Mouse (Mus musculus) hindbrain, embryonic 13.5 days (tissue): ENCODE data around the gene Diras2. TPM values are rescaled to one million over a fixed set of nuclear protein-coding genes. Genes with fewer than 3 reads are reported as not detected.
"Not testable (repeated sequence)": the region's sequence is repeated elsewhere in the genome, so short reads cannot be mapped to it uniquely, and the experiment has no call there.

Source experiments
- ATAC-seq: fragments of 200-750 bp; cut with Nextera tagmentation; 2 replicates; pipeline ENCODE4 v1.8.0; 2017; ENCODE audit warnings: moderate TSS enrichment; ENCODE audit not compliant: low FRiP score
- H3K27ac ChIP-seq: fragments of 300-500 bp; sonication (generic); 2 replicates; pipeline ENCODE4 v1.5.1; 2015; ENCODE audit warnings: inconsistent platforms, mild to moderate bottlenecking, moderate library complexity
- H3K27me3 ChIP-seq: fragments of 300-500 bp; sonication (generic); 2 replicates; pipeline ENCODE4 v1.6.1; 2015; ENCODE audit warnings: mild to moderate bottlenecking, inconsistent platforms
- H3K36me3 ChIP-seq: fragments of 300-500 bp; sonication (generic); 2 replicates; pipeline ENCODE4 v1.6.1; 2015; ENCODE audit warnings: mild to moderate bottlenecking, inconsistent platforms
- H3K4me1 ChIP-seq: fragments of 300-500 bp; sonication (generic); replicated peaks from 2 replicates; pipeline ENCODE4 v1.6.1; 2015; ENCODE audit warnings: inconsistent platforms
- H3K4me2 ChIP-seq: fragments of 300-500 bp; sonication (generic); 2 replicates; pipeline ENCODE4 v1.6.1; 2015; ENCODE audit warnings: inconsistent platforms, mild to moderate bottlenecking, moderate library complexity
- H3K4me3 ChIP-seq: fragments of 300-500 bp; sonication (generic); 2 replicates; pipeline ENCODE4 v1.5.1; 2015; ENCODE audit warnings: mild to moderate bottlenecking, inconsistent platforms
- H3K9ac ChIP-seq: fragments of 300-500 bp; sonication (generic); 2 replicates; pipeline ENCODE4 v1.6.1; 2015; ENCODE audit warnings: mild to moderate bottlenecking, inconsistent platforms
- H3K9me3 ChIP-seq: fragments of 300-500 bp; sonication (generic); 2 replicates; pipeline ENCODE4 v1.6.1; 2016; ENCODE audit warnings: inconsistent platforms
- WGBS: fragments of 180-500 bp; shearing (Covaris S2); methylation state at CpG from one replicate; pipeline ENCODE4 v1.1.7; 2015; 5-methylcytosine and 5-hydroxymethylcytosine counted together
- polyA plus RNA-seq: library from polyadenylated mRNA; unstranded; fragments of >200 nt; fragmentation: Nextera tagmentation; extraction: Ambion mirVana; gene quantifications from 2 replicates; pipeline ENCODE4 v1.2.1, GENCODE M21; 2015

Gene Diras2
- polyA plus RNA-seq, 1 experiment from 2014 or later: 2.5 TPM

- ATAC-seq: no peak
- Histone ChIP-seq H3K9me3 (no peaks in the 10 kb centered on the region), H3K9ac (no peak overlapping the region)
Measured at GRCm38 (mm10) chr13:52512356-52512755, 18.7 kb downstream of the Diras2 start.

GRCm38 (mm10) chr13:52510172-52510880 lies 20.8 kb downstream of the Diras2 start:
- WGBS: 89% methylated on average over 4 of the region's 4 CpGs
- Histone ChIP-seq H3K27me3 (no peaks in the 10 kb centered on the region), H3K36me3 (peaks cover 9% of the 10 kb centered on the region), H3K4me3 (no peak overlapping the region), H3K9me3 (no peaks in the 10 kb centered on the region), H3K27ac (no peak overlapping the region), H3K4me1 (0 out of 2 replicates have a peak, but pooled peaks cover 3% of the 10 kb centered on the region), H3K4me2 (no peak overlapping the region), H3K9ac (no peak overlapping the region)
- ATAC-seq: no peak

More at GRCm38 (mm10) chr13:52512356-52512755, 18.7 kb downstream of the Diras2 start:
- H3K4me1 ChIP-seq: 0 out of 2 replicates have a peak, but pooled peaks cover 3% of the 10 kb centered on the region
- peaks cover 6% of the 10 kb centered on the region for H3K36me3 ChIP-seq
- no peak overlapping the region for H3K27ac ChIP-seq
- no peak overlapping the region for H3K4me3 ChIP-seq
- H3K4me2 ChIP-seq: no peak overlapping the region
- H3K27me3 ChIP-seq: no peaks in the 10 kb centered on the region
- 53% methylated on average over 5 of the region's 5 CpGs for WGBS

- 92% methylated on average over 35 of the region's 35 CpGs for WGBS
- H3K4me2 ChIP-seq: no peak overlapping the region
- no peak for ATAC-seq
Measured at GRCm38 (mm10) chr13:52507460-52508293, 23.4 kb downstream of the Diras2 start.

GRCm38 (mm10) chr13:52506822-52507221 lies 24.3 kb downstream of the Diras2 start:
- not testable (repeated sequence) for H3K27ac ChIP-seq, H3K27me3 ChIP-seq, ATAC-seq, H3K9ac ChIP-seq, H3K4me2 ChIP-seq, H3K36me3 ChIP-seq, H3K4me1 ChIP-seq, H3K9me3 ChIP-seq, H3K4me3 ChIP-seq
- 80% methylated on average over 3 of the region's 3 CpGs for WGBS

More at GRCm38 (mm10) chr13:52507460-52508293, 23.4 kb downstream of the Diras2 start:
- Histone ChIP-seq H3K4me1 (0 out of 2 replicates have a peak, but pooled peaks cover 3% of the 10 kb centered on the region), H3K4me3 (no peak overlapping the region), H3K36me3 (peaks cover 9% of the 10 kb centered on the region), H3K27ac (no peak overlapping the region), H3K9ac (no peak overlapping the region), H3K9me3 (no peaks in the 10 kb centered on the region), H3K27me3 (no peaks in the 10 kb centered on the region)

- H3K27ac ChIP-seq, H3K9me3 ChIP-seq, H3K4me3 ChIP-seq, ATAC-seq, H3K4me1 ChIP-seq, H3K9ac ChIP-seq, H3K4me2 ChIP-seq, H3K36me3 ChIP-seq, H3K27me3 ChIP-seq: not testable (repeated sequence)
- 92% methylated on average over 5 of the region's 5 CpGs for WGBS
Measured at GRCm38 (mm10) chr13:52505683-52506285, 25.3 kb downstream of the Diras2 start.

GRCm38 (mm10) chr13:52501686-52502085 lies 29.4 kb downstream of the Diras2 start:
- H3K4me2 ChIP-seq: no peak overlapping the region
- no peaks in the 10 kb centered on the region for H3K9me3 ChIP-seq
- no peaks in the 10 kb centered on the region; the same call in 1 of the 2 replicates for H3K4me1 ChIP-seq
- no peak for ATAC-seq
- H3K4me3 ChIP-seq: no peak overlapping the region
- H3K36me3 ChIP-seq: no peaks in the 10 kb centered on the region
- H3K27ac ChIP-seq: peak overlapping the region; percentile 36; the same call in 1 of the 2 replicates
- H3K9ac ChIP-seq: no peak overlapping the region
- WGBS: 80% methylated on average over 8 of the region's 8 CpGs
- no peaks in the 10 kb centered on the region for H3K27me3 ChIP-seq

GRCm38 (mm10) chr13:52497029-52497550 lies 34.0 kb downstream of the Diras2 start:
- ATAC-seq: no peak
- Histone ChIP-seq H3K27ac (no peak overlapping the region), H3K27me3 (no peaks in the 10 kb centered on the region), H3K9me3 (no peaks in the 10 kb centered on the region), H3K4me1 (no peaks in the 10 kb centered on the region; the same call in 1 of the 2 replicates), H3K4me3 (no peak overlapping the region), H3K36me3 (no peaks in the 10 kb centered on the region), H3K9ac (no peak overlapping the region), H3K4me2 (no peak overlapping the region)
- 83% methylated on average over 4 of the region's 4 CpGs for WGBS

- H3K9ac ChIP-seq: no peak overlapping the region
- H3K4me3 ChIP-seq: no peak overlapping the region
- no peaks in the 10 kb centered on the region for H3K36me3 ChIP-seq
- H3K9me3 ChIP-seq: no peaks in the 10 kb centered on the region
- WGBS: 89% methylated on average over 7 of the region's 7 CpGs
- no peak overlapping the region for H3K4me2 ChIP-seq
- ATAC-seq: no peak
- H3K27me3 ChIP-seq: no peaks in the 10 kb centered on the region
- H3K4me1 ChIP-seq: no peaks in the 10 kb centered on the region
- no peak overlapping the region for H3K27ac ChIP-seq
Measured at GRCm38 (mm10) chr13:52488821-52489220, 42.3 kb downstream of the Diras2 start.

GRCm38 (mm10) chr13:52484064-52484463 lies 47.0 kb downstream of the Diras2 start:
- H3K27me3 ChIP-seq: no peaks in the 10 kb centered on the region
- WGBS: 86% methylated on average over 4 of the region's 4 CpGs
- ATAC-seq: no peak
- no peaks in the 10 kb centered on the region for H3K9me3 ChIP-seq
- no peaks in the 10 kb centered on the region for H3K36me3 ChIP-seq
- no peak overlapping the region for H3K4me3 ChIP-seq
- no peak overlapping the region for H3K4me2 ChIP-seq
- H3K27ac ChIP-seq: no peak overlapping the region
- H3K9ac ChIP-seq: no peak overlapping the region
- H3K4me1 ChIP-seq: no peaks in the 10 kb centered on the region

GRCm38 (mm10) chr13:52481786-52482185 lies 49.3 kb downstream of the Diras2 start:
- 71% methylated on average over 2 of the region's 2 CpGs for WGBS
- no peak for ATAC-seq
- Histone ChIP-seq H3K9me3 (no peaks in the 10 kb centered on the region), H3K36me3 (no peaks in the 10 kb centered on the region), H3K4me2 (no peak overlapping the region), H3K4me1 (no peaks in the 10 kb centered on the region), H3K27ac (no peak overlapping the region), H3K27me3 (no peaks in the 10 kb centered on the region), H3K9ac (no peak overlapping the region), H3K4me3 (no peak overlapping the region)

GRCm38 (mm10) chr13:52479146-52479545 lies 51.9 kb downstream of the Diras2 start:
- Histone ChIP-seq H3K27me3 (no peaks in the 10 kb centered on the region), H3K9ac (no peak overlapping the region), H3K27ac (no peak overlapping the region), H3K4me1 (no peaks in the 10 kb centered on the region), H3K4me2 (no peak overlapping the region), H3K36me3 (no peaks in the 10 kb centered on the region), H3K9me3 (no peaks in the 10 kb centered on the region), H3K4me3 (no peak overlapping the region)
- ATAC-seq: no peak
- 93% methylated on average over 5 of the region's 5 CpGs for WGBS

- H3K9me3 ChIP-seq: no peaks in the 10 kb centered on the region
- no peaks in the 10 kb centered on the region for H3K36me3 ChIP-seq
- WGBS: 90% methylated on average over 11 of the region's 11 CpGs
- no peak overlapping the region for H3K4me3 ChIP-seq
- H3K27ac ChIP-seq: no peak overlapping the region
- ATAC-seq: no peak
- no peak overlapping the region for H3K9ac ChIP-seq
- H3K4me1 ChIP-seq: no peaks in the 10 kb centered on the region
- no peak overlapping the region for H3K4me2 ChIP-seq
- H3K27me3 ChIP-seq: no peaks in the 10 kb centered on the region
Measured at GRCm38 (mm10) chr13:52476998-52477601, 54.0 kb downstream of the Diras2 start.
